Mouse (Mus musculus): ENCODE results near the gene Dnlz.

DNA sequence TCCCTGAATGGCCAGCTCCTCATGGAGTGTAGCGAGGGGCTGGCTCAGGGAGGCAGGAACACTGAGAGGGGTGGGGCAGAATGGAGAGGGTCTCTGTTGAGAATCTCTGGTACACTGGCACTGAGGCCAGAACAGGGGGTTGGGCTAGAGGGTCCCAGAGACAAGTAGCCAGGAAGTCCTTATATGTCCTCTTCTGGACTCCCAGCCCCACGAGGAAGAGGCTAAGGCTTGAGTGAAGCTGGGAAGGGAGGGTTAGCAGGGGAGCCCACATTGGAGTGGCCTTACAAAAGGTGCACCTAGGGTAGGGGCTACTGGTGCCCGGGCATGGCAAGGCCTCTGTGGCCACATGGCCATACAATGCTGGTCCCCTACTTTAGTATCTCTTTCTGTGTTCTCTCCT lies 34.5 kb downstream of the Dnlz start:
- TF ChIP-seq POLR2A (IDR thresholded peaks at IDR 0.05; ENCODE audit: insufficient read depth, low read depth, low read length) (no peak), CTCF (IDR thresholded peaks at IDR 0.05) (no peak)

Measured in heart, adult 2 months (tissue).